Mouse (Mus musculus): ENCODE data around the gene Dennd1b.

- TF ChIP-seq CTCF (IDR thresholded peaks at IDR 0.05; ENCODE audit: extremely low read depth, insufficient read depth, insufficient read length, insufficient replicate concordance) (no peak), POLR2A (IDR thresholded peaks at IDR 0.05; ENCODE audit: low read depth, low read length) (no peak)
These were observed 85.8 kb downstream of the Dennd1b start for GRCm38 (mm10) chr1:139049075-139049474.
